Mouse (Mus musculus): ENCODE measurements around the gene Usp6nl.

- TF ChIP-seq POLR2A (IDR thresholded peaks at IDR 0.05; ENCODE audit: control insufficient read depth, low read depth, low read length) (no peak), CTCF (IDR thresholded peaks at IDR 0.05; ENCODE audit: control insufficient read depth, insufficient read depth, insufficient replicate concordance, low read depth, low read length) (no peak)
Observed at GRCm38 (mm10) chr2:6366973-6367372, 44.5 kb downstream of the Usp6nl start.

All from testis, adult 2 months (tissue).